Mouse (Mus musculus): ENCODE results near the gene Pomgnt2.

GRCm38 (mm10) chr9:122039848-122040247 is 42.9 kb upstream of the Pomgnt2 start:
- TF ChIP-seq POLR2A (IDR thresholded peaks at IDR 0.05; ENCODE audit: extremely low read depth, insufficient read depth, low read length) (no peak), CTCF (IDR thresholded peaks at IDR 0.05; ENCODE audit: extremely low read depth, insufficient read depth, low read length) (no peak)
